Mouse (Mus musculus): Measurements from ENCODE around the gene Gm49369. TPM values are rescaled to one million over a fixed set of nuclear protein-coding genes. Genes with fewer than 3 reads are reported as not detected.
A peak's percentile ranks its signal among the peaks of the same experiment; 100 is the strongest.
"Not testable (repeated sequence)": the region's sequence is repeated elsewhere in the genome, so short reads cannot be mapped to it uniquely, and the experiment has no call there.

Gene Gm49369
- total and polyA plus RNA-seq, 2 experiments from 2014 or later: 2.9 TPM; not detected in 1

DNA sequence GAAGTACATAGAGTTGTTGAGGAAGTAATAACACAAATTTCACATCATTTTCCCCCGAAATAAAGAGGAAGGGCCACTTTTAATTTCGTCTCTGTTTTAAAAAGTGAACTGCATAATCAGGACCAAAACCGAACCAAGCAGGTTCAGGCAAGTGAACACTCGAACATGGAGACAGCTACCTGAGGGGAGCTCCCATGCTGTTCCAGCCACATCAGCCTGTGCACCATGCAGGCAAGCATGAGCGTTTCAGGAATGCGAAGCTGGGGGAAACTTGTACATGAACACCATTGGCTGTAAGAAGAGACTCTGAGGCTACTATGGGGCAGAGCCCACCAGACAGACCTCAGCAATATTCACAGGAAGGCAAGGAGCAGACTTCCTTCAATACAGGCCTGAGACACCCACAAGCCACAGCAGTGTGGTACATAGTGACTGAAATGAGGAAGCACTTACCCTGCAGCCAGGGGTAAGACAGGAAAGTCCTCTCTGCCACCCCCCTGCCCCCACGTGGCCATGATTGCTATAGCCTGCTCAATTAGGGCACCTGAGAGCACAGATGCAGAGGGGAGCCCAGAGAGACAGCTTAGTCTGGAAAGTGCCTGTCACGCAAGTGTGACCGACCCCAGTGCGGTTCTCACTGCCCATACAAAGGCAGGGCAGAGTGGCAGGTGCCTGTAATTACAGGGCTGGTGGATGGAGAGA is 42.0 kb downstream of the Gm49369 start:
- 61% methylated on average over 10 of the region's 10 CpGs for WGBS
- Histone ChIP-seq H3K4me3 (ENCODE audit: low read length) (no peak overlapping the region), H3K4me1 (ENCODE audit: insufficient read depth, low read length) (no peaks in the 10 kb centered on the region), H3K9me3 (ENCODE audit: low read length) (no peaks in the 10 kb centered on the region), H3K4me2 (ENCODE audit: low read depth, low read length) (no peak overlapping the region), H3K27ac (no peak overlapping the region), H3K9ac (replicated peaks; ENCODE audit: low read length) (no peak overlapping the region), H3K27me3 (ENCODE audit: insufficient read depth, low read length) (no peaks in the 10 kb centered on the region), H3K36me3 (ENCODE audit: insufficient read depth, low read length) (no peaks in the 10 kb centered on the region)
- DNase-seq (ENCODE audit: low spot score) (no peak), ATAC-seq (no peak)
- TF ChIP-seq CTCF (IDR thresholded peaks at IDR 0.05; ENCODE audit: low read depth): no peak

GRCm38 (mm10) chr7:142335151-142335550 is 47.3 kb downstream of the Gm49369 start:
- Histone ChIP-seq H3K4me3 (ENCODE audit: low read length) (no peak overlapping the region), H3K27ac (no peak overlapping the region), H3K36me3 (ENCODE audit: insufficient read depth, low read length) (no peaks in the 10 kb centered on the region), H3K9me3 (ENCODE audit: low read length) (no peaks in the 10 kb centered on the region), H3K9ac (replicated peaks; ENCODE audit: low read length) (no peak overlapping the region), H3K4me1 (ENCODE audit: insufficient read depth, low read length) (no peaks in the 10 kb centered on the region), H3K4me2 (ENCODE audit: low read depth, low read length) (no peak overlapping the region), H3K27me3 (ENCODE audit: insufficient read depth, low read length) (no peaks in the 10 kb centered on the region)
- ATAC-seq (no peak), DNase-seq (ENCODE audit: low spot score) (peak; percentile 59)
- WGBS: 58% methylated on average over 8 of the region's 8 CpGs
- no peak for TF ChIP-seq CTCF (IDR thresholded peaks at IDR 0.05; ENCODE audit: low read depth)

DNA sequence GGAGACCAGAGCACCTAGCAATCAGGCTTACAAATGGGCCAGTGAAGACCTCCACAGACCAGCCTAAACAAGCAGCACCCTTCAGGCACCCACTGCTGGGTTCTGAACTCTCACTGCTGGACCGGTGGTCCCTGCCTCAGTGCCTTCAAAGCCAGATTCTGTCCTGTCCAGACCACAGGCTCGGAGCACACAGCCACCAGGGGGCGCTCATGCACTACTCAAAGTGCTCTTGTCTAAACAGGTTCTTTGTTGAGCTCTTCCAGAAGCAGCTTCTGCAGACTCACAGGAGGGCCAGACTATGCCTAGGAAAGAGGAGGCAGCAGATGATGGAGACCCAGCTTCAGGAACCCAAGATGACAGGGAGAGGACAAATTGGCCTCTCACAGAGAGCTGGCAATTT is 48.2 kb downstream of the Gm49369 start:
- H3K4me3 ChIP-seq (ENCODE audit: low read length): no peak overlapping the region
- 0% methylated on average over 3 of the region's 3 CpGs for WGBS
- H3K27me3 ChIP-seq (ENCODE audit: insufficient read depth, low read length): no peaks in the 10 kb centered on the region
- no peak overlapping the region for H3K4me2 ChIP-seq (ENCODE audit: low read depth, low read length)
- H3K9me3 ChIP-seq (ENCODE audit: low read length): no peaks in the 10 kb centered on the region
- ATAC-seq: peak; percentile 87
- H3K36me3 ChIP-seq (ENCODE audit: insufficient read depth, low read length): no peaks in the 10 kb centered on the region
- no peaks in the 10 kb centered on the region for H3K4me1 ChIP-seq (ENCODE audit: insufficient read depth, low read length)
- peak; percentile 98 for TF ChIP-seq CTCF (IDR thresholded peaks at IDR 0.05; ENCODE audit: low read depth)
- H3K27ac ChIP-seq: no peak overlapping the region
- no peak overlapping the region for H3K9ac ChIP-seq (replicated peaks; ENCODE audit: low read length)
- peak; percentile 96 for DNase-seq (ENCODE audit: low spot score)

- not testable (repeated sequence) for H3K4me2 ChIP-seq (ENCODE audit: low read depth, low read length); H3K27ac ChIP-seq; H3K27me3 ChIP-seq (ENCODE audit: insufficient read depth, low read length); H3K9me3 ChIP-seq (ENCODE audit: low read length); H3K4me3 ChIP-seq (ENCODE audit: low read length); H3K4me1 ChIP-seq (ENCODE audit: insufficient read depth, low read length); ATAC-seq; H3K9ac ChIP-seq (replicated peaks; ENCODE audit: low read length); DNase-seq (ENCODE audit: low spot score); H3K36me3 ChIP-seq (ENCODE audit: insufficient read depth, low read length)
- WGBS: 51% methylated on average over 3 of the region's 9 CpGs
Observed at GRCm38 (mm10) chr7:142332741-142333140, 49.7 kb downstream of the Gm49369 start.

GRCm38 (mm10) chr7:142331281-142331680 is 51.2 kb downstream of the Gm49369 start:
- no peaks in the 10 kb centered on the region for H3K4me1 ChIP-seq (ENCODE audit: insufficient read depth, low read length)
- TF ChIP-seq CTCF (IDR thresholded peaks at IDR 0.05; ENCODE audit: low read depth): no peak
- no peak overlapping the region for H3K4me2 ChIP-seq (ENCODE audit: low read depth, low read length)
- no peak overlapping the region for H3K27ac ChIP-seq
- H3K36me3 ChIP-seq (ENCODE audit: insufficient read depth, low read length): no peaks in the 10 kb centered on the region
- DNase-seq (ENCODE audit: low spot score) (no peak), ATAC-seq (no peak)
- no peak overlapping the region for H3K9ac ChIP-seq (replicated peaks; ENCODE audit: low read length)
- no peaks in the 10 kb centered on the region for H3K9me3 ChIP-seq (ENCODE audit: low read length)
- no peak overlapping the region for H3K4me3 ChIP-seq (ENCODE audit: low read length)
- H3K27me3 ChIP-seq (ENCODE audit: insufficient read depth, low read length): no peaks in the 10 kb centered on the region
- WGBS: 88% methylated on average over 4 of the region's 4 CpGs

GRCm38 (mm10) chr7:142330271-142330724 is 52.2 kb downstream of the Gm49369 start:
- H3K36me3 ChIP-seq (ENCODE audit: insufficient read depth, low read length): no peaks in the 10 kb centered on the region
- no peaks in the 10 kb centered on the region for H3K9me3 ChIP-seq (ENCODE audit: low read length)
- no peaks in the 10 kb centered on the region for H3K4me1 ChIP-seq (ENCODE audit: insufficient read depth, low read length)
- no peak overlapping the region for H3K27ac ChIP-seq
- no peak overlapping the region for H3K4me2 ChIP-seq (ENCODE audit: low read depth, low read length)
- H3K9ac ChIP-seq (replicated peaks; ENCODE audit: low read length): no peak overlapping the region
- H3K27me3 ChIP-seq (ENCODE audit: insufficient read depth, low read length): no peaks in the 10 kb centered on the region
- no peak for ATAC-seq
- WGBS: 60% methylated on average over 9 of the region's 9 CpGs
- DNase-seq (ENCODE audit: low spot score): no peak
- no peak for TF ChIP-seq CTCF (IDR thresholded peaks at IDR 0.05; ENCODE audit: low read depth)
- no peak overlapping the region for H3K4me3 ChIP-seq (ENCODE audit: low read length)

DNA sequence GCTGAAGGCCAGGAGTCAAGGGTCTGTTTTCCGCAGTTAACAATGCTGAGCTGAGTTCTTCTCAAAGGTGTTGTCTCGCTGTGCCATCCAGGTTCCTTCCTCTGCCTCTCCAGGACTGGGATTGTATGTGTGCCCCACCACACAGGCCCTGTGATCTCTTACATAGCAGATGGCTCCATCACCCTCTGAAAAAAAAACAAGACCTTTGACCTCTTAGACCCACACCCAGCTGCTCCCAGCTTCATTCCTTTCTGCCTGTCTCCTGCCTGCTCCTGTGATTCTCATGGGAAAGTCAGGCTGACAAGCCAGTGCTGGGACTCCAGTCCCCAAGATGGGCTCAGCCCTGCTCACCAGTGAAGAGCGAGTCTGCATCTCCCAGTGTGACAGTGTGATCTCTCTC is 54.0 kb downstream of the Gm49369 start:
- H3K9me3 ChIP-seq (ENCODE audit: low read length): no peaks in the 10 kb centered on the region
- H3K36me3 ChIP-seq (ENCODE audit: insufficient read depth, low read length): no peaks in the 10 kb centered on the region
- H3K4me2 ChIP-seq (ENCODE audit: low read depth, low read length): no peak overlapping the region
- no peaks in the 10 kb centered on the region for H3K4me1 ChIP-seq (ENCODE audit: insufficient read depth, low read length)
- H3K27ac ChIP-seq: no peak overlapping the region
- DNase-seq (ENCODE audit: low spot score) (no peak), ATAC-seq (no peak)
- H3K27me3 ChIP-seq (ENCODE audit: insufficient read depth, low read length): no peaks in the 10 kb centered on the region
- H3K9ac ChIP-seq (replicated peaks; ENCODE audit: low read length): no peak overlapping the region
- WGBS: 65% methylated on average over 3 of the region's 3 CpGs
- H3K4me3 ChIP-seq (ENCODE audit: low read length): no peak overlapping the region
- TF ChIP-seq CTCF (IDR thresholded peaks at IDR 0.05; ENCODE audit: low read depth): no peak

Measured in hindbrain, postnatal 0 days (tissue).